Mouse (Mus musculus) stomach, embryonic 16.5 days (tissue): ENCODE results near the gene Ccp110. TPM values are rescaled to one million over a fixed set of nuclear protein-coding genes. Genes with fewer than 3 reads are reported as not detected.

Experiments
- polyA plus RNA-seq: library from polyadenylated mRNA; unstranded; fragments of >200 nt; fragmentation: Nextera tagmentation; extraction: Ambion mirVana; gene quantifications from 2 replicates; pipeline ENCODE4 v1.2.1, GENCODE M21; 2015

The Ccp110 gene
- polyA plus RNA-seq, 1 experiment from 2014 or later, result 16.7 TPM

Other genes with a start within 250 kb of the Ccp110 start
- 5.0 and 5.4 TPM in 2 replicates for gene Itpripl2, start 220.6 kb upstream of the Ccp110 start, polyA plus RNA-seq
- 88.7 and 90.9 TPM in 2 replicates for gene Coq7, start 179.2 kb upstream of the Ccp110 start, polyA plus RNA-seq
- gene Tmc7, start 127.8 kb upstream of the Ccp110 start, polyA plus RNA-seq, result 13.1 and 14.8 TPM in 2 replicates
- 2.4 and 2.6 TPM in 2 replicates for gene Tmc5, start 115.3 kb upstream of the Ccp110 start, polyA plus RNA-seq
- 110 and 116 TPM in 2 replicates for gene Gde1, start 6.8 kb upstream of the Ccp110 start, polyA plus RNA-seq
- 57.2 and 60.7 TPM in 2 replicates for gene Vps35l, start 27.7 kb downstream of the Ccp110 start, polyA plus RNA-seq
- 1.4 and 2.0 TPM in 2 replicates for gene Iqck, start 143.2 kb downstream of the Ccp110 start, polyA plus RNA-seq
- 72.9 and 74.9 TPM in 2 replicates for gene Knop1, start 143.7 kb downstream of the Ccp110 start, polyA plus RNA-seq